Mouse (Mus musculus) small intestine, adult 10 weeks (tissue): ENCODE data around the gene Gspt1. TPM values are rescaled to one million over a fixed set of nuclear protein-coding genes. Genes with fewer than 3 reads are reported as not detected.

ENCODE experiments used
- polyA plus RNA-seq: library from polyadenylated mRNA; stranded (reverse); fragments of 350-450 nt; fragmentation: Illumina TruSeq; extraction: RNeasy Lipid Tissue Mini Kit (QIAGEN cat#74804); gene quantifications from one replicate; pipeline ENCODE4 v1.2.3, GENCODE M21; 2014; ENCODE audit warnings: low replicate concordance

Gene Gspt1
- 341 TPM for polyA plus RNA-seq

DNA sequence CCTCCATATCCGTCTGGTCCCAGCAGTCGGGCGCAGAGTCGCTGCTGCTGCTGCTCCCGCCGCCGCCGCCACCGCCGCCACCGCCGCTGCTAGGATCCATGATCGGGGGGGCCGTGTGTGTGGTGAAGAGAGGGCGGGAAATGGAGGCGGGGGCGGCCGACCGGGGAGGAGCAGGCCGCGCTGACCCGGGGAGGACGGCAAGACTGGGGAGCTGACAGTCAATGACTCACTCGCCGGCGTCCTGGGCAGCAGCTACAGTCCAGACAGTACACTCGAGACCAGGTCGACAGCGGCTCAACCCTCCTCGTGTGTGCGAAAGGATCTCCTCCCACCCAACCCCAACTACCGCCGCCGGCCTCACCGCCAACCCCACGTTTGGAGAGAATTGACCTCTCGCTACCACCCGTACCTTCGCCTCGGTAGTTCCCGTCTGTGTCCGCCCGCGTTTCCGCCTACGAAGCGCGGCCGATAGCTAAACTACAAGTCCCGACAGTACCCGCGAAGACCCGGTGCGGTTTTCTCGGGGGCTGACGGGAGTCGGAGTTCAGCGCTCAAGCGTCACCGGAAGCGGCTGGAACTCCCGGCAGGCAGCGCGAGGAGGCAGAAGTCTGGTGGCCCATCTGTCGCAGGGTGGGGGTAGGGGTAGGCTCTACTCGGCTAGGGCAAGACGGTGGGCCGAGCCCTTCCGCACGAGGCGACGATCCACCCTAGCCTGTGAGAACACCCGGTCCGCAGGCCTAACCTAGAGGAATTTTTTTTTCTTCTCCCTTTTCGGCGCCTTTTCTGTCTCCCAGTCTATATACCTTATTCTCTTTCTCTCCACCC is at the start of gene Gspt1:
TSS of gene Gspt1 (minus strand) at position 428 of the 825 bp plus-strand sequence.

GRCm38 (mm10) chr16:11202571-11203554 is 51.3 kb downstream of the Gspt1 start, which contains the start of gene Rsl1d1:
Gene Rsl1d1, minus strand, starts transcription at chr16:11203331.

GRCm38 (mm10) chr16:11176208-11176883 is 77.8 kb downstream of the Gspt1 start, which contains the start of gene Zc3h7a:
Gene Zc3h7a, minus strand, starts transcription at chr16:11176393.

Other genes starting within 250 kb of the Gspt1 start
- 3.4 TPM for gene Snn, start 193.4 kb downstream of the Gspt1 start, polyA plus RNA-seq
- gene Litaf, start 188.2 kb downstream of the Gspt1 start, polyA plus RNA-seq, result 66.4 TPM
- 14.9 TPM for gene Txndc11, start 119.7 kb downstream of the Gspt1 start, polyA plus RNA-seq
- gene Zc3h7a, start 77.9 kb downstream of the Gspt1 start, polyA plus RNA-seq, result 544 TPM
- gene Rsl1d1, start 51.0 kb downstream of the Gspt1 start, polyA plus RNA-seq, result 125 TPM
- not detected for gene Tnfrsf17, start 59.5 kb upstream of the Gspt1 start, polyA plus RNA-seq
- 1.5 TPM for gene Snx29, start 68.6 kb upstream of the Gspt1 start, polyA plus RNA-seq